Mouse (Mus musculus) CH12.LX (cell line): Measurements from ENCODE around the gene Rtbdn. TPM values are rescaled to one million over a fixed set of nuclear protein-coding genes. Genes with fewer than 3 reads are reported as not detected.

Experiments used
- DNase-seq: peaks from one replicate; pipeline ENCODE4 v3.0.0-alpha.2; 2013; ENCODE audit errors: extremely low read depth
- H3K27ac ChIP-seq: 2 replicates; pipeline ENCODE4 v1.5.1; 2012; ENCODE audit warnings: low read depth, mild to moderate bottlenecking, control low read depth, moderate library complexity; ENCODE audit not compliant: insufficient read depth
- H3K27me3 ChIP-seq: replicated peaks from 2 replicates; pipeline ENCODE3; 2012; ENCODE audit warnings: inconsistent platforms
- H3K36me3 ChIP-seq, 2 experiments: replicated peaks in 1 of 2; 2 replicates each; pipeline versions ENCODE3 to v1.6.1; 2012; ENCODE audit warnings: inconsistent platforms in 1 of 2, low read length in 1 of 2, mild to moderate bottlenecking in 1 of 2, mixed read lengths in 1 of 2, moderate library complexity in 1 of 2; ENCODE audit not compliant: control insufficient read depth in 1 of 2, insufficient read depth in 1 of 2
- H3K4me1 ChIP-seq, 2 experiments: 2 replicates each; pipeline ENCODE4 v1.6.1; 2012; ENCODE audit warnings: inconsistent platforms in 1 of 2, moderate library complexity in 1 of 2; ENCODE audit not compliant: insufficient read depth in 2 of 2, control insufficient read depth in 1 of 2
- H3K4me2 ChIP-seq: 2 replicates; pipeline ENCODE4 v1.6.1; 2012; ENCODE audit warnings: low read depth, mild to moderate bottlenecking, control low read depth; ENCODE audit not compliant: poor library complexity, insufficient read depth, severe bottlenecking
- H3K4me3 ChIP-seq, 3 experiments: fragments of 150-350 bp in 1 of 3; sonication (generic) in 1 of 3; replicated peaks in 1 of 3; 2 replicates each; pipeline versions ENCODE3 to v1.5.1; 2011 to 2012; ENCODE audit warnings: low read depth in 2 of 3, low read length in 2 of 3, mild to moderate bottlenecking in 2 of 3, moderate library complexity in 2 of 3, control low read depth in 1 of 3, improper control_type of control experiment in 1 of 3, inconsistent platforms in 1 of 3, mixed read lengths in 1 of 3; ENCODE audit not compliant: poor library complexity in 1 of 3
- H3K79me2 ChIP-seq: replicated peaks from 2 replicates; pipeline ENCODE4 v1.6.1; 2012; ENCODE audit warnings: mild to moderate bottlenecking, moderate library complexity; ENCODE audit not compliant: control insufficient read depth, poor library complexity, insufficient read depth, severe bottlenecking; ENCODE audit errors: extremely low read depth
- H3K9ac ChIP-seq: 2 replicates; pipeline ENCODE4 v1.6.1; 2012; ENCODE audit warnings: low read depth, mild to moderate bottlenecking, control low read depth, moderate library complexity; ENCODE audit not compliant: insufficient read depth
- H3K9me3 ChIP-seq: replicated peaks from 2 replicates; pipeline ENCODE3; 2012; ENCODE audit warnings: low read length, inconsistent platforms, mixed read lengths
- BHLHE40 ChIP-seq: IDR thresholded peaks from 2 replicates; pipeline ENCODE4 v1.6.1; 2011; ENCODE audit warnings: mild to moderate bottlenecking, low read depth, low read length, improper control_type of control experiment
- CHD1 ChIP-seq: IDR thresholded peaks from 2 replicates; pipeline ENCODE4 v1.6.1; 2012; ENCODE audit warnings: low read depth, low read length, improper control_type of control experiment, inconsistent platforms
- CTCF ChIP-seq, 2 experiments: IDR thresholded peaks in 1 of 2; conservative IDR thresholded peaks in 1 of 2; 2 replicates each; pipeline ENCODE4 v1.5.1; 2011 to 2012; ENCODE audit warnings: low read depth in 2 of 2, low read length in 2 of 2, improper control_type of control experiment in 1 of 2, inconsistent platforms in 1 of 2, mild to moderate bottlenecking in 1 of 2, moderate library complexity in 1 of 2
- E2F4 ChIP-seq: IDR thresholded peaks from 2 replicates; pipeline ENCODE4 v1.6.1; 2011; ENCODE audit warnings: low read depth, low read length, improper control_type of control experiment; ENCODE audit not compliant: insufficient replicate concordance
- ELF1 ChIP-seq: IDR thresholded peaks from 2 replicates; pipeline ENCODE4 v1.6.1; 2014; ENCODE audit warnings: low read depth, mild to moderate bottlenecking, inconsistent platforms, low read length, improper control_type of control experiment
- EP300 ChIP-seq: IDR thresholded peaks from 2 replicates; pipeline ENCODE4 v1.6.1; 2011; ENCODE audit warnings: low read length, improper control_type of control experiment
- ETS1 ChIP-seq: conservative IDR thresholded peaks from 2 replicates; pipeline ENCODE4 v1.6.1; 2012; ENCODE audit warnings: low read depth, mild to moderate bottlenecking, inconsistent platforms, low read length, improper control_type of control experiment, moderate library complexity
- GABPA ChIP-seq: IDR thresholded peaks from 2 replicates; pipeline ENCODE4 v1.6.1; 2012; ENCODE audit warnings: low read depth, low read length, improper control_type of control experiment, inconsistent platforms; ENCODE audit not compliant: insufficient replicate concordance
- HCFC1 ChIP-seq: IDR thresholded peaks from 2 replicates; pipeline ENCODE4 v1.6.1; 2012; ENCODE audit warnings: low read depth, mild to moderate bottlenecking, inconsistent platforms, low read length, improper control_type of control experiment
- IRF4 ChIP-seq: IDR thresholded peaks from 2 replicates; pipeline ENCODE4 v1.6.1; 2014; ENCODE audit warnings: low read depth, mild to moderate bottlenecking, inconsistent platforms, low read length, improper control_type of control experiment
- JUN ChIP-seq: IDR thresholded peaks from 2 replicates; pipeline ENCODE4 v1.6.1; 2011; ENCODE audit warnings: low read depth, mild to moderate bottlenecking, low read length, improper control_type of control experiment, moderate library complexity; ENCODE audit not compliant: insufficient read depth
- JUND ChIP-seq: conservative IDR thresholded peaks from 2 replicates; pipeline ENCODE4 v1.6.1; 2011; ENCODE audit warnings: low read depth, low read length, improper control_type of control experiment
- KAT2A ChIP-seq: IDR thresholded peaks from 2 replicates; pipeline ENCODE4 v1.6.1; 2012; ENCODE audit warnings: low read length, improper control_type of control experiment, inconsistent platforms; ENCODE audit not compliant: insufficient replicate concordance
- MAFK ChIP-seq: IDR thresholded peaks from 2 replicates; pipeline ENCODE4 v1.6.1; 2011; ENCODE audit warnings: low read length, improper control_type of control experiment; ENCODE audit not compliant: insufficient replicate concordance
- MAZ ChIP-seq: IDR thresholded peaks from 2 replicates; pipeline ENCODE4 v1.6.1; 2012; ENCODE audit warnings: low read depth, mild to moderate bottlenecking, inconsistent platforms, low read length, improper control_type of control experiment, moderate library complexity
- MEF2A ChIP-seq: IDR thresholded peaks from 2 replicates; pipeline ENCODE4 v1.6.1; 2014; ENCODE audit warnings: low read depth, mild to moderate bottlenecking, inconsistent platforms, low read length, improper control_type of control experiment, borderline replicate concordance
- MXI1 ChIP-seq: IDR thresholded peaks from 2 replicates; pipeline ENCODE4 v1.6.1; 2011; ENCODE audit warnings: mild to moderate bottlenecking, low read depth, low read length, improper control_type of control experiment
- MYC ChIP-seq: IDR thresholded peaks from 2 replicates; pipeline ENCODE4 v1.6.1; 2011; ENCODE audit warnings: low read depth, mild to moderate bottlenecking, improper control_type of control experiment, low read length
- NELFE ChIP-seq: IDR thresholded peaks from 2 replicates; pipeline ENCODE4 v1.6.1; 2011; ENCODE audit warnings: low read depth, low read length, improper control_type of control experiment
- NRF1 ChIP-seq: IDR thresholded peaks from 2 replicates; pipeline ENCODE4 v1.6.1; 2014; ENCODE audit warnings: low read depth, mild to moderate bottlenecking, inconsistent platforms, low read length, improper control_type of control experiment, moderate library complexity
- PAX5 ChIP-seq: IDR thresholded peaks from 2 replicates; pipeline ENCODE4 v1.6.1; 2012; ENCODE audit warnings: low read length, inconsistent platforms, mixed read lengths
- POLR2A ChIP-seq: IDR thresholded peaks from 2 replicates; pipeline ENCODE4 v1.6.1; 2011; ENCODE audit warnings: low read depth, mild to moderate bottlenecking, improper control_type of control experiment, low read length
- RAD21 ChIP-seq: IDR thresholded peaks from 2 replicates; pipeline ENCODE4 v1.6.1; 2011; ENCODE audit warnings: low read depth, mild to moderate bottlenecking, low read length, improper control_type of control experiment, moderate library complexity
- RCOR1 ChIP-seq: conservative IDR thresholded peaks from 2 replicates; pipeline ENCODE4 v1.6.1; 2012; ENCODE audit warnings: low read depth, mild to moderate bottlenecking, inconsistent platforms, low read length, improper control_type of control experiment
- SIN3A ChIP-seq: IDR thresholded peaks from 2 replicates; pipeline ENCODE4 v1.6.1; 2012; ENCODE audit warnings: low read length, improper control_type of control experiment, inconsistent platforms
- SMC3 ChIP-seq: IDR thresholded peaks from 2 replicates; pipeline ENCODE4 v1.6.1; 2011; ENCODE audit warnings: low read depth, low read length, improper control_type of control experiment
- TBP ChIP-seq: conservative IDR thresholded peaks from 2 replicates; pipeline ENCODE4 v1.6.1; 2011; ENCODE audit warnings: low read depth, low read length, improper control_type of control experiment
- TCF12 ChIP-seq: IDR thresholded peaks from 2 replicates; pipeline ENCODE4 v1.6.1; 2014; ENCODE audit warnings: low read depth, mild to moderate bottlenecking, inconsistent platforms, low read length, improper control_type of control experiment
- UBTF ChIP-seq: IDR thresholded peaks from 2 replicates; pipeline ENCODE4 v1.6.1; 2012; ENCODE audit warnings: low read depth, mild to moderate bottlenecking, inconsistent platforms, low read length, improper control_type of control experiment, moderate library complexity
- USF1 ChIP-seq: IDR thresholded peaks from 2 replicates; pipeline ENCODE4 v1.6.1; 2014; ENCODE audit warnings: low read depth, mild to moderate bottlenecking, inconsistent platforms, low read length, improper control_type of control experiment
- USF2 ChIP-seq: conservative IDR thresholded peaks from 2 replicates; pipeline ENCODE4 v1.6.1; 2011; ENCODE audit warnings: low read depth, low read length, improper control_type of control experiment
- ZC3H11A ChIP-seq: IDR thresholded peaks from 2 replicates; pipeline ENCODE4 v1.6.1; 2012; ENCODE audit warnings: low read depth, mild to moderate bottlenecking, inconsistent platforms, low read length, improper control_type of control experiment
- ZKSCAN1 ChIP-seq: IDR thresholded peaks from 2 replicates; pipeline ENCODE4 v1.6.1; 2012; ENCODE audit warnings: low read depth, inconsistent platforms, low read length, improper control_type of control experiment, borderline replicate concordance
- ZNF384 ChIP-seq: IDR thresholded peaks from 2 replicates; pipeline ENCODE4 v1.6.1; 2012; ENCODE audit warnings: low read depth, low read length, improper control_type of control experiment, inconsistent platforms
- dilution Hi-C: fragments of 300-500 bp; cut with MboI; formaldehyde crosslinking; loops from 2 replicates; pipeline ENCODE4 v1.14.3; 2020; ENCODE audit warnings: low sequenced_read_pairs; ENCODE audit not compliant: extremely low pct_unique_long_range_greater_than_20kb, extremely low pct_ligation_motif_present
- in situ Hi-C: fragments of 300-500 bp; cut with MboI; formaldehyde crosslinking; loops from 3 replicates; pipeline ENCODE4 v1.14.3; 2019; ENCODE audit warnings: low sequenced_read_pairs, low pct_ligation_motif_present, low pct_unique_long_range_greater_than_20kb, mixed read lengths
- polyA plus RNA-seq: library from polyadenylated mRNA; unstranded; fragments of >175 nt; gene quantifications from 2 replicates; pipeline ENCODE4 v1.2.1, GENCODE M21; 2012; ENCODE audit warnings: low read depth; ENCODE audit not compliant: insufficient read length
- total RNA-seq, 2 experiments: library from RNA; depleted of rRNA; stranded (reverse); fragments of 300-350 nt in 1 of 2; fragments of >200 nt in 1 of 2; gene quantifications; 2 replicates each; pipeline ENCODE4 v1.2.3; 2012 to 2014

Gene Rtbdn
- total and polyA plus RNA-seq, 3 experiments, result 0.21 to 1.8 TPM; not detected in 1

DNA sequence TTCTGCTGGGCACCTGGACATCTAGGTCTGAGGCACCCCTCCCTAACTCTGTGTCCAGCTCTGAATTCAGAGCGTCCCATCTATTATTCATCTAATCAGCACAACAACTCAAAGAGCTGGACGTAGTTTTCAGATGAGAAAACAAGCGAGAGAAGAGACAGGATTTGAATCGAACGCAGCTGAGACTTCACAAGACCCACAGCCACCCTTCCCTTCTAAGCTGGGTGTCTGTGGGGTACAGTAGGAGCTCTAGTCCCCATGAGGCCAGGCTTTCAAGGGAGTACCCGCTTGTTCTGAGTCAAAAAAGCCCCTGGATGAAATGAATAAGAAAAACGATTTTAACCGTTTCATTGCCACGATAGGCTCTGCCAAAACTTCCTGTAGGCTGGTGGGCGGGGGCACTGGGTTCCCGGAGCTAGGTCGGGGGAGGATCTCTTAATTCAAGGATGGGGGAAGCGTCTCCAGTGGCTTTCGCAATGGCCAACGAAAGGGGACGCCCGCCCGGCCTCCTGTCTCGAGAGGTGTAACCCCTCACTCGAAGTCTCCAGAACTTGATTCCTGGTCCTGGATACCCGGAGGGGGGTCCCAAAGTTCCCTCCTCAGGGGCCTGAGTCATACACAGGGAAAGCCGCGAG, 38.4 kb downstream of the Rtbdn start (continued):
- no peak for TF ChIP-seq ETS1
- TF ChIP-seq ZC3H11A, result no peak
- TF ChIP-seq UBTF, result no peak
- TF ChIP-seq SMC3, result no peak
- no peak for TF ChIP-seq MAFK
- TF ChIP-seq E2F4, result no peak
- peak; percentile 39; the same call in 1 of the 2 replicates for TF ChIP-seq EP300
- no peak; the same call in 1 of the 2 replicates for TF ChIP-seq BHLHE40
- TF ChIP-seq MYC, result no peak
- TF ChIP-seq CHD1, result peak; percentile 67

GRCm38 (mm10) chr8:84985684-84986378, 39.0 kb downstream of the Rtbdn start:
- DNase-seq, result peak; percentile 99
- dilution Hi-C loops (no loop called here), in situ Hi-C loops (no loop called here)
- Histone ChIP-seq H3K4me1 (peaks cover 47 to 66% of the 10 kb centered on the region in 2 experiments), H3K9ac (peak overlapping the region; percentile 89), H3K27me3 (no peaks in the 10 kb centered on the region), H3K27ac (peak overlapping the region; percentile 94), H3K36me3 (no peaks in the 10 kb centered on the region), H3K79me2 (no peaks in the 10 kb centered on the region), H3K4me3 (peak overlapping the region; percentile 44 to 64 (median 56)), H3K9me3 (no peaks in the 10 kb centered on the region), H3K4me2 (peak overlapping the region; percentile 90)
- peak; percentile 79 for TF ChIP-seq ELF1
- peak; percentile 68 for TF ChIP-seq NRF1
- TF ChIP-seq TCF12, result peak; percentile 97
- TF ChIP-seq JUN, result no peak
- peak; percentile 99 for TF ChIP-seq MAZ
- peak; percentile 87 for TF ChIP-seq MEF2A
- TF ChIP-seq RAD21, result no peak
- TF ChIP-seq RCOR1, result peak; percentile 72; the same call in 1 of the 2 replicates
- no peak for TF ChIP-seq CTCF (conservative IDR thresholded peaks at IDR 0.05 in 1 of 2, IDR thresholded peaks at IDR 0.05 in 1 of 2; ENCODE audit: low read depth in 2 of 2, low read length in 2 of 2)
- no peak for TF ChIP-seq SMC3
- peak; percentile 99 for TF ChIP-seq MXI1
- peak; percentile 80 for TF ChIP-seq BHLHE40
- no peak for TF ChIP-seq ZKSCAN1
- TF ChIP-seq SIN3A, result peak; percentile 96
- TF ChIP-seq USF1, result no peak; the same call in 1 of the 2 replicates
- no peak for TF ChIP-seq MAFK
- no peak for TF ChIP-seq GABPA
- no peak for TF ChIP-seq USF2
- no peak for TF ChIP-seq ZNF384
- peak; percentile 54 for TF ChIP-seq TBP
- peak; percentile 96 for TF ChIP-seq MYC
- TF ChIP-seq POLR2A, result peak; percentile 52
- no peak for TF ChIP-seq PAX5
- no peak for TF ChIP-seq KAT2A
- peak; percentile 98 for TF ChIP-seq IRF4
- TF ChIP-seq ZC3H11A, result no peak
- TF ChIP-seq E2F4, result no peak
- peak; percentile 63 for TF ChIP-seq HCFC1
- peak; percentile 43 for TF ChIP-seq NELFE
- TF ChIP-seq ETS1, result peak; percentile 90
- TF ChIP-seq JUND, result no peak
